Mouse (Mus musculus): ENCODE results near the gene Faf1. TPM values are rescaled to one million over a fixed set of nuclear protein-coding genes. Genes with fewer than 3 reads are reported as not detected.

The Faf1 gene
- total and polyA plus RNA-seq, 2 experiments from 2014 or later: 33.7 to 36.8 TPM

GRCm38 (mm10) chr4:109656301-109656700 is 20.1 kb upstream of the Faf1 start:
- 0 out of 2 replicates have a peak, but pooled peaks cover 5% of the 10 kb centered on the region for H3K4me1 ChIP-seq (ENCODE audit: insufficient read depth, low read length)
- H3K4me3 ChIP-seq (ENCODE audit: low read depth, low read length): no peak overlapping the region
- H3K36me3 ChIP-seq (ENCODE audit: insufficient read depth, low read length): no peaks in the 10 kb centered on the region
- ATAC-seq (ENCODE audit: low FRiP score) (no peak), DNase-seq (ENCODE audit: low spot score) (no peak)
- H3K4me2 ChIP-seq (ENCODE audit: low read depth, low read length, poor library complexity, severe bottlenecking): no peak overlapping the region
- no peak overlapping the region for H3K27ac ChIP-seq (ENCODE audit: low read depth, low read length)
- TF ChIP-seq CTCF (IDR thresholded peaks at IDR 0.05): no peak
- H3K27me3 ChIP-seq (ENCODE audit: insufficient read depth, low read length): peaks cover 32% of the 10 kb centered on the region
- 25% methylated on average over 4 of the region's 4 CpGs for WGBS
- H3K9ac ChIP-seq (replicated peaks; ENCODE audit: low read length, poor library complexity, severe bottlenecking): no peak overlapping the region
- no peaks in the 10 kb centered on the region for H3K9me3 ChIP-seq (ENCODE audit: low read length)

DNA sequence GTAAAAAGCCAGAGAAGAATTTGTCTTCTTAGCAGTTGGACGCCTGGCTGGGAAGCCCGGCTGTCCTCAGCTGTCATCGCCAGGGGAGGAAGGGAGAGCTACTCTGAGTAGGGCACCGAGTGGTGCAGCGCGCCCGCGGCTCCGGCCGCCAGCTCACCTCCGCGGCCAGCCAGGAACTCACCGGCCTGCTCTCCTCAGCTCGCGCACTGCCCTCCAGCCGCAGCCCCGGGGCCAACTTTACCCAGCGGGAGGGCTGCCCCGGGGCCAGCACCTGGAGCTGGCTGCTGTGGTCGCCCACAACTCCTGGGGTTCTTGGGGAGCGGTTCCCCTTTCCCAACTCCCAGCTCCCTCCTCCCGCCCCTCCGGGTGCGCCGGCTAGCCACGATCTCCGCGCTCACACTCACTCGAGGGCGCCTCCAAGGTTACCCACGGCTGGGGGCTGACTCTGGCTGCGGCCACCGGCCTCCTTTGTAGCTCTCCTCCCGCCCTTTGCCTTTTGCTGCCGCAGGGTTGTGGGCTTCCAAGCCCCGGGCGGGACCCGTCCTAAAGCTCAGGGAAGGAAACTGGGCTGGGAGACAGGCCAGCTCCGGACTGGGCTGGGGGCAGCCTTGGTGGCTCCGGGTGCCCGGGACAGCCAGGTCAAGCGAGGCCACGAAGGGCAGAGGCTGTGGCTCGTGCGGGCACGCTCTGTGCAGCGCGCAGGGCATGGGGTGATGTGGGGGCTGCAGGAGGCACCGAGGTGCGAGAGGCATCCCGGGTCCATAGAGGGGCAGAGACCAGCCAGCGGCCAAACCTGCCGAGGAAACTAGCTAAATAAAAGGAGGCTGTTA is 19.2 kb upstream of the Faf1 start:
- peak overlapping the region; percentile 33 for H3K4me3 ChIP-seq (ENCODE audit: low read depth, low read length)
- TF ChIP-seq CTCF (IDR thresholded peaks at IDR 0.05): no peak
- H3K9me3 ChIP-seq (ENCODE audit: low read length): no peaks in the 10 kb centered on the region
- H3K36me3 ChIP-seq (ENCODE audit: insufficient read depth, low read length): no peaks in the 10 kb centered on the region
- H3K4me2 ChIP-seq (ENCODE audit: low read depth, low read length, poor library complexity, severe bottlenecking): peak overlapping the region; percentile 59
- no peak for DNase-seq (ENCODE audit: low spot score)
- no peak overlapping the region for H3K9ac ChIP-seq (replicated peaks; ENCODE audit: low read length, poor library complexity, severe bottlenecking)
- peak; percentile 27; the same call in 1 of the 2 replicates for ATAC-seq (ENCODE audit: low FRiP score)
- 0 out of 2 replicates have a peak, but pooled peaks cover 5% of the 10 kb centered on the region for H3K4me1 ChIP-seq (ENCODE audit: insufficient read depth, low read length)
- peaks cover 39% of the 10 kb centered on the region for H3K27me3 ChIP-seq (ENCODE audit: insufficient read depth, low read length)
- 2% methylated on average over 47 of the region's 53 CpGs for WGBS
- no peak overlapping the region for H3K27ac ChIP-seq (ENCODE audit: low read depth, low read length)

- peaks cover 42% of the 10 kb centered on the region for H3K27me3 ChIP-seq (ENCODE audit: insufficient read depth, low read length)
- ATAC-seq (ENCODE audit: low FRiP score) (no peak), DNase-seq (ENCODE audit: low spot score) (no peak)
- no peak for TF ChIP-seq CTCF (IDR thresholded peaks at IDR 0.05)
- 0 out of 2 replicates have a peak, but pooled peaks cover 5% of the 10 kb centered on the region for H3K4me1 ChIP-seq (ENCODE audit: insufficient read depth, low read length)
- H3K27ac ChIP-seq (ENCODE audit: low read depth, low read length): no peak overlapping the region
- 5% methylated on average over 20 of the region's 20 CpGs for WGBS
- no peak overlapping the region for H3K9ac ChIP-seq (replicated peaks; ENCODE audit: low read length, poor library complexity, severe bottlenecking)
- H3K4me2 ChIP-seq (ENCODE audit: low read depth, low read length, poor library complexity, severe bottlenecking): peak overlapping the region; percentile 59
- no peaks in the 10 kb centered on the region for H3K9me3 ChIP-seq (ENCODE audit: low read length)
- H3K36me3 ChIP-seq (ENCODE audit: insufficient read depth, low read length): no peaks in the 10 kb centered on the region
- H3K4me3 ChIP-seq (ENCODE audit: low read depth, low read length): peak overlapping the region; percentile 33
Observed at GRCm38 (mm10) chr4:109657851-109658500, 18.4 kb upstream of the Faf1 start.

- no peaks in the 10 kb centered on the region for H3K9me3 ChIP-seq (ENCODE audit: low read length)
- no peaks in the 10 kb centered on the region for H3K36me3 ChIP-seq (ENCODE audit: insufficient read depth, low read length)
- 19% methylated on average over 8 of the region's 8 CpGs for WGBS
- no peak for TF ChIP-seq CTCF (IDR thresholded peaks at IDR 0.05)
- DNase-seq (ENCODE audit: low spot score) (no peak), ATAC-seq (ENCODE audit: low FRiP score) (no peak)
- no peak overlapping the region for H3K27ac ChIP-seq (ENCODE audit: low read depth, low read length)
- H3K9ac ChIP-seq (replicated peaks; ENCODE audit: low read length, poor library complexity, severe bottlenecking): no peak overlapping the region
- H3K4me2 ChIP-seq (ENCODE audit: low read depth, low read length, poor library complexity, severe bottlenecking): no peak overlapping the region
- H3K27me3 ChIP-seq (ENCODE audit: insufficient read depth, low read length): peaks cover 42% of the 10 kb centered on the region
- 0 out of 2 replicates have a peak, but pooled peaks cover 5% of the 10 kb centered on the region for H3K4me1 ChIP-seq (ENCODE audit: insufficient read depth, low read length)
- H3K4me3 ChIP-seq (ENCODE audit: low read depth, low read length): no peak overlapping the region
Observed at GRCm38 (mm10) chr4:109658826-109659225, 17.6 kb upstream of the Faf1 start.

- no peak for DNase-seq (ENCODE audit: low spot score)
- Histone ChIP-seq H3K4me3 (ENCODE audit: low read depth, low read length) (no peak overlapping the region), H3K9ac (replicated peaks; ENCODE audit: low read length, poor library complexity, severe bottlenecking) (no peak overlapping the region), H3K27ac (ENCODE audit: low read depth, low read length) (no peak overlapping the region), H3K9me3 (ENCODE audit: low read length) (no peaks in the 10 kb centered on the region), H3K27me3 (ENCODE audit: insufficient read depth, low read length) (peaks cover 41% of the 10 kb centered on the region), H3K36me3 (ENCODE audit: insufficient read depth, low read length) (no peaks in the 10 kb centered on the region), H3K4me2 (ENCODE audit: low read depth, low read length, poor library complexity, severe bottlenecking) (no peak overlapping the region), H3K4me1 (ENCODE audit: insufficient read depth, low read length) (0 out of 2 replicates have a peak, but pooled peaks cover 5% of the 10 kb centered on the region)
- ATAC-seq (ENCODE audit: low FRiP score): no peak
- TF ChIP-seq CTCF (IDR thresholded peaks at IDR 0.05): no peak
- WGBS: 48% methylated on average over 2 of the region's 2 CpGs
Observed at GRCm38 (mm10) chr4:109659571-109659970, 16.8 kb upstream of the Faf1 start.

DNA sequence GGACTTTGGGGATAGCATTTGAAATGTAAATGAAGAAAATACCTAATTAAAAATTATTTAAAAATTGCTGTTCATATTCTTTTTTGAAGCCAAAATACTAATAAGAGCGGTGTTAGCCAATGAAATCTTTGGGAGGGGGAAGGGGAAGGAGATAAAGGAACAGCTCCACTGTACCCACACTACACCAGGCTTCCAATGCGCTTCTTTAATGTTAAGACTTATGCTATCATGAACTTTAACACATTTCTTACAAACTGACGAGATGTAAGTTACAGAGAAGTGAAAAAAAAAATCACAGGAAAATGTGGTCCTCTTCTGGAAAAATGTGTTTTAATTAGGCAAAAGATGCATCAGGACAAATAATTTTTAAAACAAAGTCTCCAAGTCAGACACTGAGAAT is 15.8 kb upstream of the Faf1 start:
- Histone ChIP-seq H3K4me1 (ENCODE audit: insufficient read depth, low read length) (0 out of 2 replicates have a peak, but pooled peaks cover 7% of the 10 kb centered on the region), H3K9ac (replicated peaks; ENCODE audit: low read length, poor library complexity, severe bottlenecking) (no peak overlapping the region), H3K4me2 (ENCODE audit: low read depth, low read length, poor library complexity, severe bottlenecking) (no peak overlapping the region), H3K4me3 (ENCODE audit: low read depth, low read length) (no peak overlapping the region), H3K27ac (ENCODE audit: low read depth, low read length) (no peak overlapping the region), H3K27me3 (ENCODE audit: insufficient read depth, low read length) (peaks cover 43% of the 10 kb centered on the region), H3K9me3 (ENCODE audit: low read length) (no peaks in the 10 kb centered on the region), H3K36me3 (ENCODE audit: insufficient read depth, low read length) (no peaks in the 10 kb centered on the region)
- WGBS: 48% methylated on average over 3 of the region's 3 CpGs
- TF ChIP-seq CTCF (IDR thresholded peaks at IDR 0.05): no peak
- no peak for ATAC-seq (ENCODE audit: low FRiP score)
- DNase-seq (ENCODE audit: low spot score): no peak
